Mouse (Mus musculus): ENCODE measurements at regions not wholly inside any gene's neighbourhood (a gene's known extent, or its start where the extent isn't known, plus 50 kb on each side); places are given as distances from the start of the nearest gene placed in this dataset.

- Histone ChIP-seq H3K9me3 (ENCODE audit: control insufficient read depth, low read length) (no peaks in the 10 kb centered on the region), H3K4me1 (ENCODE audit: control insufficient read depth, insufficient read depth, low read length) (no peaks in the 10 kb centered on the region), H3K9ac (ENCODE audit: low read length) (no peak overlapping the region), H3K27me3 (ENCODE audit: control insufficient read depth, insufficient read depth, low read length) (no peaks in the 10 kb centered on the region), H3K27ac (ENCODE audit: low read depth, low read length) (no peak overlapping the region), H3K4me3 (ENCODE audit: low read depth, low read length) (no peak overlapping the region), H3K36me3 (ENCODE audit: control insufficient read depth, insufficient read depth, low read length) (no peaks in the 10 kb centered on the region), H3K4me2 (ENCODE audit: low read depth) (no peak overlapping the region)
- WGBS, result 54% methylated on average over 14 of the region's 14 CpGs
- DNase-seq (ENCODE audit: low spot score), result no peak
- no peak for ATAC-seq (ENCODE audit: insufficient read depth, low FRiP score, low TSS enrichment)
These were observed 161.3 kb downstream of the Cysltr2 start for GRCm38 (mm10) chr14:72887470-72888071.

- WGBS, result 74% methylated on average over 12 of the region's 12 CpGs
- Histone ChIP-seq H3K27ac (ENCODE audit: low read depth, low read length) (no peak overlapping the region), H3K27me3 (ENCODE audit: control insufficient read depth, insufficient read depth, low read length) (no peaks in the 10 kb centered on the region), H3K4me3 (ENCODE audit: low read depth, low read length) (no peak overlapping the region), H3K4me2 (ENCODE audit: low read depth) (no peak overlapping the region), H3K36me3 (ENCODE audit: control insufficient read depth, insufficient read depth, low read length) (no peaks in the 10 kb centered on the region), H3K9me3 (ENCODE audit: control insufficient read depth, low read length) (no peaks in the 10 kb centered on the region), H3K9ac (ENCODE audit: low read length) (no peak overlapping the region), H3K4me1 (ENCODE audit: control insufficient read depth, insufficient read depth, low read length) (no peaks in the 10 kb centered on the region)
- DNase-seq (ENCODE audit: low spot score) (no peak), ATAC-seq (ENCODE audit: insufficient read depth, low FRiP score, low TSS enrichment) (no peak)
These were observed 162.0 kb downstream of the Cysltr2 start for GRCm38 (mm10) chr14:72886935-72887369.

GRCm38 (mm10) chr14:72885824-72886223 is 163.1 kb downstream of the Cysltr2 start:
- Histone ChIP-seq H3K27me3 (ENCODE audit: control insufficient read depth, insufficient read depth, low read length) (no peaks in the 10 kb centered on the region), H3K4me2 (ENCODE audit: low read depth) (no peak overlapping the region), H3K4me3 (ENCODE audit: low read depth, low read length) (no peak overlapping the region), H3K4me1 (ENCODE audit: control insufficient read depth, insufficient read depth, low read length) (no peaks in the 10 kb centered on the region), H3K9ac (ENCODE audit: low read length) (no peak overlapping the region), H3K9me3 (ENCODE audit: control insufficient read depth, low read length) (no peaks in the 10 kb centered on the region), H3K36me3 (ENCODE audit: control insufficient read depth, insufficient read depth, low read length) (no peaks in the 10 kb centered on the region), H3K27ac (ENCODE audit: low read depth, low read length) (no peak overlapping the region)
- 89% methylated on average over 4 of the region's 4 CpGs for WGBS
- DNase-seq (ENCODE audit: low spot score), result no peak
- no peak for ATAC-seq (ENCODE audit: insufficient read depth, low FRiP score, low TSS enrichment)

- Histone ChIP-seq H3K27me3 (ENCODE audit: control insufficient read depth, insufficient read depth, low read length) (no peaks in the 10 kb centered on the region), H3K36me3 (ENCODE audit: control insufficient read depth, insufficient read depth, low read length) (no peaks in the 10 kb centered on the region), H3K4me1 (ENCODE audit: control insufficient read depth, insufficient read depth, low read length) (no peaks in the 10 kb centered on the region), H3K4me3 (ENCODE audit: low read depth, low read length) (no peak overlapping the region), H3K27ac (ENCODE audit: low read depth, low read length) (no peak overlapping the region), H3K4me2 (ENCODE audit: low read depth) (no peak overlapping the region), H3K9ac (ENCODE audit: low read length) (no peak overlapping the region), H3K9me3 (ENCODE audit: control insufficient read depth, low read length) (no peaks in the 10 kb centered on the region)
- WGBS, result 84% methylated on average over 4 of the region's 4 CpGs
- DNase-seq (ENCODE audit: low spot score) (no peak), ATAC-seq (ENCODE audit: insufficient read depth, low FRiP score, low TSS enrichment) (no peak)
These were observed 164.4 kb downstream of the Cysltr2 start for GRCm38 (mm10) chr14:72884561-72884960.

GRCm38 (mm10) chr14:72877132-72877531 is 167.3 kb upstream of the Fndc3a start:
- ATAC-seq (ENCODE audit: insufficient read depth, low FRiP score, low TSS enrichment), result no peak
- no peaks in the 10 kb centered on the region for H3K9me3 ChIP-seq (ENCODE audit: control insufficient read depth, low read length)

GRCm38 (mm10) chr14:72873494-72873893 is 163.7 kb upstream of the Fndc3a start:
- ATAC-seq (ENCODE audit: insufficient read depth, low FRiP score, low TSS enrichment) (no peak), DNase-seq (ENCODE audit: low spot score) (no peak)
- H3K4me1 ChIP-seq (ENCODE audit: control insufficient read depth, insufficient read depth, low read length), result no peaks in the 10 kb centered on the region
- no peak overlapping the region for H3K9ac ChIP-seq (ENCODE audit: low read length)
- 84% methylated on average over 3 of the region's 3 CpGs for WGBS
- H3K36me3 ChIP-seq (ENCODE audit: control insufficient read depth, insufficient read depth, low read length), result no peaks in the 10 kb centered on the region
- no peak overlapping the region for H3K4me3 ChIP-seq (ENCODE audit: low read depth, low read length)
- H3K27ac ChIP-seq (ENCODE audit: low read depth, low read length), result no peak overlapping the region
- H3K27me3 ChIP-seq (ENCODE audit: control insufficient read depth, insufficient read depth, low read length), result no peaks in the 10 kb centered on the region
- H3K9me3 ChIP-seq (ENCODE audit: control insufficient read depth, low read length), result no peaks in the 10 kb centered on the region
- no peak overlapping the region for H3K4me2 ChIP-seq (ENCODE audit: low read depth)

More at GRCm38 (mm10) chr14:72877132-72877531, 167.3 kb upstream of the Fndc3a start:
- Histone ChIP-seq H3K4me3 (ENCODE audit: low read depth, low read length) (no peak overlapping the region), H3K4me1 (ENCODE audit: control insufficient read depth, insufficient read depth, low read length) (no peaks in the 10 kb centered on the region), H3K27ac (ENCODE audit: low read depth, low read length) (no peak overlapping the region), H3K27me3 (ENCODE audit: control insufficient read depth, insufficient read depth, low read length) (no peaks in the 10 kb centered on the region), H3K36me3 (ENCODE audit: control insufficient read depth, insufficient read depth, low read length) (no peaks in the 10 kb centered on the region), H3K9ac (ENCODE audit: low read length) (no peak overlapping the region), H3K4me2 (ENCODE audit: low read depth) (no peak overlapping the region)
- no peak for DNase-seq (ENCODE audit: low spot score)

- Histone ChIP-seq H3K4me1 (ENCODE audit: control insufficient read depth, insufficient read depth, low read length) (no peaks in the 10 kb centered on the region), H3K27me3 (ENCODE audit: control insufficient read depth, insufficient read depth, low read length) (no peaks in the 10 kb centered on the region), H3K9me3 (ENCODE audit: control insufficient read depth, low read length) (no peaks in the 10 kb centered on the region), H3K9ac (ENCODE audit: low read length) (no peak overlapping the region), H3K27ac (ENCODE audit: low read depth, low read length) (no peak overlapping the region), H3K36me3 (ENCODE audit: control insufficient read depth, insufficient read depth, low read length) (no peaks in the 10 kb centered on the region), H3K4me3 (ENCODE audit: low read depth, low read length) (no peak overlapping the region), H3K4me2 (ENCODE audit: low read depth) (no peak overlapping the region)
- DNase-seq (ENCODE audit: low spot score), result no peak
- ATAC-seq (ENCODE audit: insufficient read depth, low FRiP score, low TSS enrichment), result no peak
- WGBS, result 62% methylated on average over 20 of the region's 20 CpGs
These were observed 159.5 kb upstream of the Fndc3a start for GRCm38 (mm10) chr14:72869188-72869749.

- no peaks in the 10 kb centered on the region for H3K4me1 ChIP-seq (ENCODE audit: control insufficient read depth, insufficient read depth, low read length)
- H3K36me3 ChIP-seq (ENCODE audit: control insufficient read depth, insufficient read depth, low read length), result no peaks in the 10 kb centered on the region
- no peak for DNase-seq (ENCODE audit: low spot score)
- H3K9me3 ChIP-seq (ENCODE audit: control insufficient read depth, low read length), result no peaks in the 10 kb centered on the region
- ATAC-seq (ENCODE audit: insufficient read depth, low FRiP score, low TSS enrichment), result no peak
- no peak overlapping the region for H3K4me2 ChIP-seq (ENCODE audit: low read depth)
- no peak overlapping the region for H3K4me3 ChIP-seq (ENCODE audit: low read depth, low read length)
- no peaks in the 10 kb centered on the region for H3K27me3 ChIP-seq (ENCODE audit: control insufficient read depth, insufficient read depth, low read length)
- H3K9ac ChIP-seq (ENCODE audit: low read length), result no peak overlapping the region
- 61% methylated on average over 2 of the region's 2 CpGs for WGBS
- H3K27ac ChIP-seq (ENCODE audit: low read depth, low read length), result no peak overlapping the region
These were observed 157.1 kb upstream of the Fndc3a start for GRCm38 (mm10) chr14:72866896-72867295.

GRCm38 (mm10) chr14:72865531-72865930 is 155.7 kb upstream of the Fndc3a start:
- Histone ChIP-seq H3K27ac (ENCODE audit: low read depth, low read length) (no peak overlapping the region), H3K27me3 (ENCODE audit: control insufficient read depth, insufficient read depth, low read length) (no peaks in the 10 kb centered on the region), H3K9me3 (ENCODE audit: control insufficient read depth, low read length) (no peaks in the 10 kb centered on the region), H3K4me3 (ENCODE audit: low read depth, low read length) (no peak overlapping the region), H3K4me1 (ENCODE audit: control insufficient read depth, insufficient read depth, low read length) (no peaks in the 10 kb centered on the region), H3K4me2 (ENCODE audit: low read depth) (no peak overlapping the region), H3K36me3 (ENCODE audit: control insufficient read depth, insufficient read depth, low read length) (no peaks in the 10 kb centered on the region), H3K9ac (ENCODE audit: low read length) (no peak overlapping the region)
- DNase-seq (ENCODE audit: low spot score), result no peak
- ATAC-seq (ENCODE audit: insufficient read depth, low FRiP score, low TSS enrichment), result no peak

All from neural tube, embryonic 11.5 days (tissue).